Mouse (Mus musculus): ENCODE data around the gene Ndnf. TPM values are rescaled to one million over a fixed set of nuclear protein-coding genes. Genes with fewer than 3 reads are reported as not detected.

Ndnf gene
- polyA plus RNA-seq, 1 experiment from 2014 or later, result 10.2 TPM

DNA sequence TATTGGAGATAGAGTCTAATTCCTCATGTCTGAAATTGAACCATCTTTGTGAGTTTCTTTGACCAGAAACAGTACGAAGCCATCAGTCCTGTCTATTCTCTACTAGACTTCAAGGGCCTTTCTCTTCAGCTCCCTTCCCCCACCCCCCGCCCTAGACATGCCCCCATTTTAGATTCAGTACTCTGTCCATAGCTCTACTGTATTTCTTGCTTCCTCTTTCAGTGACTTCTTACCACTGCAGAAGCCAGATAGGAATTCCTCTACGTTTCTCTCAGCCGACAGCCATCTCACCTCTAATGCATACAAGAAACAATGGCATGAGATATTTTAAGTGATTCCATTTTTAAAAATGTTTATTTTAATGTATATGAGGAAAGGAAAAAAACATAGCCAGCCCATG lies 10.1 kb upstream of the Ndnf start:
- no peak overlapping the region for H3K4me2 ChIP-seq (replicated peaks; ENCODE audit: low read depth, low read length)
- no peak overlapping the region for H3K4me3 ChIP-seq (ENCODE audit: low read depth, low read length)
- no peaks in the 10 kb centered on the region for H3K9me3 ChIP-seq (ENCODE audit: control insufficient read depth, low read depth, low read length)
- no peak overlapping the region for H3K27ac ChIP-seq (ENCODE audit: low read length)
- no peak for ATAC-seq (ENCODE audit: insufficient number of reproducible peaks, insufficient read depth, low FRiP score, low read depth)
- H3K27me3 ChIP-seq (ENCODE audit: control insufficient read depth, insufficient read depth, low read length), result no peaks in the 10 kb centered on the region
- H3K9ac ChIP-seq (replicated peaks; ENCODE audit: low read depth, low read length), result no peak overlapping the region
- H3K36me3 ChIP-seq (ENCODE audit: control insufficient read depth, insufficient read depth, low read length), result no peaks in the 10 kb centered on the region
- WGBS, result 56% methylated on average over 4 of the region's 4 CpGs
- H3K4me1 ChIP-seq (ENCODE audit: control insufficient read depth, insufficient read depth, low read length), result no peaks in the 10 kb centered on the region

DNA sequence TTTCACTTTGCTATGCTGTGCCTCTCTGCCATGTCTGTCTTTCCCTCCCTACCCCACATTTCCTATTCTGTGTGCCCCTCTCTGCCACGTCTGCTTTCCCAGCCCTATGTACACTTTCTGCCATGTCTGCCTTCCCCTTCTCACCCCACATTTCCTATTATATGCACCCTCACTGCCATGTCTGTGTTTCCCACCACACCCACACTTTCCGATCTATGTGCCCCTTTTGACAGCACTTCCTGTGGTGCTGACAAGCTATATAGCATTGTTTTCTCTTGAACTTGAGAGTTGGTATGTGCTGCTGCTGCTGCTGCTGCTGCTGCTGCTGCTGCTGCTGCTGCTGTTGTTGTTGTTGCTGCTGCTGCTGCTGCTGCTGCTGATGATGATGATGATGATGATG lies 9.3 kb upstream of the Ndnf start:
- H3K9ac ChIP-seq (replicated peaks; ENCODE audit: low read depth, low read length), result no peak overlapping the region
- WGBS, result 54% methylated on average over 2 of the region's 2 CpGs
- no peak overlapping the region for H3K27ac ChIP-seq (ENCODE audit: low read length)
- no peaks in the 10 kb centered on the region for H3K27me3 ChIP-seq (ENCODE audit: control insufficient read depth, insufficient read depth, low read length)
- ATAC-seq (ENCODE audit: insufficient number of reproducible peaks, insufficient read depth, low FRiP score, low read depth), result no peak
- no peak overlapping the region for H3K4me2 ChIP-seq (replicated peaks; ENCODE audit: low read depth, low read length)
- no peaks in the 10 kb centered on the region for H3K36me3 ChIP-seq (ENCODE audit: control insufficient read depth, insufficient read depth, low read length)
- no peak overlapping the region for H3K4me3 ChIP-seq (ENCODE audit: low read depth, low read length)
- no peaks in the 10 kb centered on the region for H3K4me1 ChIP-seq (ENCODE audit: control insufficient read depth, insufficient read depth, low read length)
- no peaks in the 10 kb centered on the region for H3K9me3 ChIP-seq (ENCODE audit: control insufficient read depth, low read depth, low read length)

DNA sequence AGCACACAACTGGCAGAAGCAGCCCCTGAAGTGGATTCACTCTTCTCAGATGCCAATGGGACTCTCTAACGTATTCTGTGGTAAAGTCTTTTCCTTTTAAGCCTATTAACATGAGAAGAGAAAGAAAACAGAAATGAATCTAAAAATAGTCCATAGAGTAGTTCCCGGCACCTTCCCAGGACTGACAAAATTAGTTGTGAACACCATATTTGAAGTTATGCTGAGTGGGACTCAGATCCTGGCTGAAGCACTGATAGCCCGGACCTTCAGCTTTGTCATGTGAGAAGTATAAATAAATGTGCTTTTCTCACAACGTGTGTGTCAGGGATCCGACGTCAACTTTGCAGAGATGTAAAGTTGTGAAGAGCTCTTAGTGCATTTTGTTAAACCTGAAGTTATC lies 7.4 kb upstream of the Ndnf start:
- no peaks in the 10 kb centered on the region for H3K27me3 ChIP-seq (ENCODE audit: control insufficient read depth, insufficient read depth, low read length)
- WGBS, result 55% methylated on average over 6 of the region's 6 CpGs
- no peak for ATAC-seq (ENCODE audit: insufficient number of reproducible peaks, insufficient read depth, low FRiP score, low read depth)

DNA sequence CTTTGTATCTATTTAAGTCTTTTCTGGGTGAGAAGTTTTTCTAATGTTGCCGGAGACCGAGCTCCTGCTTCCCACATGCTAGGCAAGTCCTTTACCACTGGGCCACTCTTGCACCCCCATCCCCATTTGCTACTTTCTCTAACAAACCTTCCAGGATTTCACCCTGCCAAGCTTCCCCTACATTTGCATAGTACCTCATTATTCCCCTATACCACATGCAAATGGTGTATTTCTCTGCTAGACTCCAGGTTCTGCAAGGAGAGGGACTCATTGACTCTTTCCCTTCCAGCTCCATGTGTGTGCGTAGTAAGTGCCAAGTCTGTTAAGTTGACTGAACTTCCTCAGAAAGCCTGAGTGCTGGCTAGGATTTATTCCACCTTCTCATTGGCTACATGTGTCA lies 5.1 kb upstream of the Ndnf start:
- WGBS, result 90% methylated on average over 3 of the region's 3 CpGs
- no peaks in the 10 kb centered on the region for H3K36me3 ChIP-seq (ENCODE audit: control insufficient read depth, insufficient read depth, low read length)
- H3K4me1 ChIP-seq (ENCODE audit: control insufficient read depth, insufficient read depth, low read length), result no peaks in the 10 kb centered on the region; the same call in 1 of the 2 replicates
- no peak for ATAC-seq (ENCODE audit: insufficient number of reproducible peaks, insufficient read depth, low FRiP score, low read depth)
- H3K27me3 ChIP-seq (ENCODE audit: control insufficient read depth, insufficient read depth, low read length), result no peaks in the 10 kb centered on the region
- H3K27ac ChIP-seq (ENCODE audit: low read length), result no peak overlapping the region
- H3K9me3 ChIP-seq (ENCODE audit: control insufficient read depth, low read depth, low read length), result no peaks in the 10 kb centered on the region
- no peak overlapping the region for H3K4me2 ChIP-seq (replicated peaks; ENCODE audit: low read depth, low read length)
- H3K4me3 ChIP-seq (ENCODE audit: low read depth, low read length), result no peak overlapping the region
- H3K9ac ChIP-seq (replicated peaks; ENCODE audit: low read depth, low read length), result no peak overlapping the region

More for the DNA sequence above, 7.4 kb upstream of the Ndnf start:
- no peaks in the 10 kb centered on the region for H3K4me1 ChIP-seq (ENCODE audit: control insufficient read depth, insufficient read depth, low read length)
- no peak overlapping the region for H3K9ac ChIP-seq (replicated peaks; ENCODE audit: low read depth, low read length)
- no peak overlapping the region for H3K27ac ChIP-seq (ENCODE audit: low read length)
- no peaks in the 10 kb centered on the region for H3K36me3 ChIP-seq (ENCODE audit: control insufficient read depth, insufficient read depth, low read length)
- no peaks in the 10 kb centered on the region for H3K9me3 ChIP-seq (ENCODE audit: control insufficient read depth, low read depth, low read length)
- no peak overlapping the region for H3K4me2 ChIP-seq (replicated peaks; ENCODE audit: low read depth, low read length)
- H3K4me3 ChIP-seq (ENCODE audit: low read depth, low read length), result no peak overlapping the region

DNA sequence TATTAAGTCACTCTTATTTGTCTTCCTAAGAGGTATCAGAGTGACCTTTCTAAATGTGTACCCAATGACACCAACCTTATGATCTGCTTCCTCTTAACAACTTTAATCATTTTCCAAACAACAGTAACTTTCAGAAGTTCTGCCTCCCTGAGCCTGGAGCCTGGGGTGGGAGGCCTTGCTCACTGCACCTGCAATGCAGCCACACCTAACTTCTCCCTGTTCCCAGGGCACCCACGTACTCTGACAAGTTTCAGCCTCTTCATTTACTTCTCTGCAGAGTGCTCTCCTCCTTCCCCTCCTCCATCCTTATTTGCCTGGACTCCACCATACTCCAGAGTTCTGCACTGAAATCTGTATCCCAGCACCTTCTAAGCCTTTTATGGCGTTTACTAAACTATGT lies 1.4 kb upstream of the Ndnf start:
- Histone ChIP-seq H3K9ac (replicated peaks; ENCODE audit: low read depth, low read length) (no peak overlapping the region), H3K27ac (ENCODE audit: low read length) (no peak overlapping the region), H3K4me2 (replicated peaks; ENCODE audit: low read depth, low read length) (no peak overlapping the region), H3K4me3 (ENCODE audit: low read depth, low read length) (no peak overlapping the region), H3K4me1 (ENCODE audit: control insufficient read depth, insufficient read depth, low read length) (peaks cover 4% of the 10 kb centered on the region), H3K36me3 (ENCODE audit: control insufficient read depth, insufficient read depth, low read length) (no peaks in the 10 kb centered on the region), H3K27me3 (ENCODE audit: control insufficient read depth, insufficient read depth, low read length) (no peaks in the 10 kb centered on the region), H3K9me3 (ENCODE audit: control insufficient read depth, low read depth, low read length) (no peaks in the 10 kb centered on the region)
- peak; percentile 85 for ATAC-seq (ENCODE audit: insufficient number of reproducible peaks, insufficient read depth, low FRiP score, low read depth)
- WGBS, result 54% methylated on average over 2 of the region's 2 CpGs

DNA sequence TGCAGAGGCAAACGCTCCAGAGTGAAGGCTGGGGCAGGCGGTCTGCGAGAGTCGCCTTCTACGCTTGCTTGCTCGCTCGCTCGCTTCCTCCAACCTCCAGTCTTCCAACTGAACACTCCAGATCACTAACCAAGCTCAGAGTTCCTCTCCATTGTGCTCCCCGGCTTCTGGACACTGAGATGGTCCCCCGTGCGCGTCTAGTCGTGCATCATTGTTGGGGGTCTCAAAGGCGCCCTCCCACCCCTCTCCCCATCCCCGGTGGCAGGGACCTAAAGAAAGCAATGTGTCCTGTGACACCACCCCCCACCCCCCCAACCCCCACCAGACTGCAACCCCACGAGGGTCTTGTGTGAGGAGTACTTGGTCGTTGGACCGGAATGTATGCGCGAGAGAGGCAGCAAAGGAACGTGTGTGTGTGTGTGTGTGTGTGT lies 394 bp upstream of the Ndnf start:
- Histone ChIP-seq H3K9ac (replicated peaks; ENCODE audit: low read depth, low read length) (no peak overlapping the region; the same call in 1 of the 2 replicates), H3K9me3 (ENCODE audit: control insufficient read depth, low read depth, low read length) (no peaks in the 10 kb centered on the region), H3K27ac (ENCODE audit: low read length) (0 out of 2 replicates have a peak overlapping the region, but pooled peaks have one; percentile 18), H3K36me3 (ENCODE audit: control insufficient read depth, insufficient read depth, low read length) (no peaks in the 10 kb centered on the region), H3K4me1 (ENCODE audit: control insufficient read depth, insufficient read depth, low read length) (peaks cover 4% of the 10 kb centered on the region), H3K4me3 (ENCODE audit: low read depth, low read length) (peak overlapping the region; percentile 56), H3K4me2 (replicated peaks; ENCODE audit: low read depth, low read length) (peak overlapping the region; percentile 97), H3K27me3 (ENCODE audit: control insufficient read depth, insufficient read depth, low read length) (no peaks in the 10 kb centered on the region)
- 1% methylated on average over 21 of the region's 21 CpGs for WGBS
- peak; percentile 5; the same call in 1 of the 2 replicates for ATAC-seq (ENCODE audit: insufficient number of reproducible peaks, insufficient read depth, low FRiP score, low read depth)

DNA sequence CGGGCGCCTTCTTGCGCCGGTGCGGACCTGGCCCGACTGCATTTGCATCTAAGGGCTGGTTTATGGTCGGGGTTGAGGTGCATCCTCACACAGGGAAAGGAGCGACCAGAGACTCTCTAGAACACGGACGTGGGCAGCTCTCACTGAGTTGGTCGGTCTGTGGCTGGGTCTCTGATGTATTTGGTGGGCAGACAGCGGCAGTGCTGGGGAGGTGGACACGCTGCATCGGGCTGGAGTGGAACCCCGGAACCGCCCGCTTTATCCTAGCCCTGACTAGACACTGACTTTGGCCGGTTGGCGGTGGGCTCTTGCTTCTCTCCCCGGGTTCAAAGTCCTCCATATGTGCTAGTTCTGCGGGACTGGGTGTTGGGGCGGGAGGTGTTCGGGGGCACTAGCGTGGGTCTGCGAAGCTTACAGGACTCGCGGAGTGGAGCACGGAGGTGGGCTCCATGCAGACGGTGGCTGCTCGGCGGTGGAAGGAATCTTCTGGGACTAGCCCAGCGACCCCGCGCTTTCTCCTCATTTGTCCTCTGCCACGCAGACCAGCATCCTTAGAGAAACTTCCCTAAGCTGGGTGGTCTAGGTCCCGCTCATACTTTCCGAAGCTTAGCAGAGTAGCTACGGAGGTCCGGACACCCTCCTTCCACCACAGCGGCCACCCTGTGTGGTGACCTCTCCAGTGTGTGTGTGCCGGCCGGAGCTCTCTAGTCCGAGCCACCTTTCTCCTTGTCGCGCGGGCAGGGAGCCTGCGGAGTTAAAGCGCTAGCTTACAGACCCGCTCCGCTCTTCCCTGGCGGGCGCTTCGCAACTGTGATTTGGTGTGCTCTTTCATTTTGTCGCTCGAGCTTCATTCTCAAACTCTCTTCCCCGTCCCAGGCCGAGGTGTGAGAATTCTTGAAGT lies 991 bp downstream of the Ndnf start:
- H3K4me3 ChIP-seq (ENCODE audit: low read depth, low read length), result peak overlapping the region; percentile 56
- H3K4me1 ChIP-seq (ENCODE audit: control insufficient read depth, insufficient read depth, low read length), result peaks cover 4% of the 10 kb centered on the region
- WGBS, result under 1% methylated on average over 57 of the region's 57 CpGs
- H3K9me3 ChIP-seq (ENCODE audit: control insufficient read depth, low read depth, low read length), result no peaks in the 10 kb centered on the region
- peak overlapping the region; percentile 97 for H3K4me2 ChIP-seq (replicated peaks; ENCODE audit: low read depth, low read length)
- no peak overlapping the region for H3K27ac ChIP-seq (ENCODE audit: low read length)
- H3K9ac ChIP-seq (replicated peaks; ENCODE audit: low read depth, low read length), result peak overlapping the region; percentile 26; the same call in 1 of the 2 replicates
- no peaks in the 10 kb centered on the region for H3K27me3 ChIP-seq (ENCODE audit: control insufficient read depth, insufficient read depth, low read length)
- no peaks in the 10 kb centered on the region for H3K36me3 ChIP-seq (ENCODE audit: control insufficient read depth, insufficient read depth, low read length)
- ATAC-seq (ENCODE audit: insufficient number of reproducible peaks, insufficient read depth, low FRiP score, low read depth), result peak; percentile 30; the same call in 1 of the 2 replicates

DNA sequence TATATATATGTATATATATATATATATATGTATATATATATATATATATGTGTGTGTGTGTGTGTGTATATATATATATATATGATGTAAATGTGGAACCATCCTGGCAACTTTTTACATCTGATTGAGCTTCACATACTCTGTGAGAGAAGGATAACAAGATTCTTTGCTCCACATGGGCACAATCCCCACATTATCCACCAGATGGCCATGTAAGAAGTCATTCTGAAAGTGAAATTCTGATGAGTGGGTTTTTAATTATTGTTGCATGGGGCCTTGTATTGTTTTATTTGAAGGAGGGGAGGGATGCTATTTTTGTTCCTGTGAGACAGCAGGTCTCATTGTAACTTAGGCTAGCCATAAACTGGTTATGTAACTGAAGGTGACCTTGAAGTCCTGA lies 22.5 kb downstream of the Ndnf start:
- H3K9me3 ChIP-seq (ENCODE audit: control insufficient read depth, low read depth, low read length), result no peaks in the 10 kb centered on the region
- ATAC-seq (ENCODE audit: insufficient number of reproducible peaks, insufficient read depth, low FRiP score, low read depth), result no peak
- no peak overlapping the region for H3K4me2 ChIP-seq (replicated peaks; ENCODE audit: low read depth, low read length)
- H3K27me3 ChIP-seq (ENCODE audit: control insufficient read depth, insufficient read depth, low read length), result no peaks in the 10 kb centered on the region
- H3K9ac ChIP-seq (replicated peaks; ENCODE audit: low read depth, low read length), result no peak overlapping the region
- no peak overlapping the region for H3K27ac ChIP-seq (ENCODE audit: low read length)
- H3K4me3 ChIP-seq (ENCODE audit: low read depth, low read length), result no peak overlapping the region
- H3K4me1 ChIP-seq (ENCODE audit: control insufficient read depth, insufficient read depth, low read length), result no peaks in the 10 kb centered on the region
- H3K36me3 ChIP-seq (ENCODE audit: control insufficient read depth, insufficient read depth, low read length), result no peaks in the 10 kb centered on the region
